Mouse (Mus musculus): ENCODE results near the gene Tube1. TPM values are rescaled to one million over a fixed set of nuclear protein-coding genes. Genes with fewer than 3 reads are reported as not detected.
"Not testable (repeated sequence)": the region's sequence is repeated elsewhere in the genome, so short reads cannot be mapped to it uniquely, and the experiment has no call there.

The Tube1 gene
- polyA plus RNA-seq, 1 experiment from 2014 or later, result 15.6 TPM

- not testable (repeated sequence) for ATAC-seq (ENCODE audit: insufficient number of reproducible peaks, low FRiP score, low TSS enrichment, low read depth); H3K4me3 ChIP-seq (replicated peaks); H3K4me1 ChIP-seq; H3K27ac ChIP-seq (replicated peaks); H3K36me3 ChIP-seq; H3K27me3 ChIP-seq; H3K4me2 ChIP-seq (replicated peaks); H3K9ac ChIP-seq; H3K9me3 ChIP-seq (replicated peaks)
- WGBS, result 92% methylated on average over 11 of the region's 11 CpGs
Measured at GRCm38 (mm10) chr10:39198216-39198615, 64.4 kb downstream of the Tube1 start.

Other genes starting within 250 kb of the Tube1 start
- gene Lama4, start 168.5 kb upstream of the Tube1 start, polyA plus RNA-seq (2015; fragmentation: Nextera tagmentation; extraction: Ambion mirVana), result 94.2 and 95.1 TPM in 2 replicates
- 14.4 and 15.3 TPM in 2 replicates for gene Fam229b, start 62 bp upstream of the Tube1 start, polyA plus RNA-seq (2015; fragmentation: Nextera tagmentation; extraction: Ambion mirVana)
- 0.61 and 0.62 TPM in 2 replicates for gene Ccn6, start 29.8 kb downstream of the Tube1 start, polyA plus RNA-seq (2015; fragmentation: Nextera tagmentation; extraction: Ambion mirVana)
- 42.8 and 53.2 TPM in 2 replicates for gene Fyn, start 234.9 kb downstream of the Tube1 start, polyA plus RNA-seq (2015; fragmentation: Nextera tagmentation; extraction: Ambion mirVana)

Data from embryonic facial prominence, embryonic 15.5 days (tissue).